Mouse (Mus musculus) brain, embryonic 14.5 days (tissue): ENCODE measurements at regions not wholly inside any gene's neighbourhood (a gene's known extent, or its start where the extent isn't known, plus 50 kb on each side); places are given as distances from the start of the nearest gene placed in this dataset.

ENCODE experiments used
- CTCF ChIP-seq: fragments of 200-500 bp; IDR thresholded peaks from 2 replicates; pipeline ENCODE4 v1.5.1; 2012; ENCODE audit warnings: inconsistent platforms, mild to moderate bottlenecking, moderate library complexity, borderline replicate concordance; ENCODE audit not compliant: insufficient read depth, insufficient read length; ENCODE audit errors: extremely low read depth
- POLR2A ChIP-seq: fragments of 200-500 bp; IDR thresholded peaks from 2 replicates; pipeline ENCODE4 v1.6.1; 2012; ENCODE audit warnings: mild to moderate bottlenecking, inconsistent platforms, borderline replicate concordance; ENCODE audit not compliant: poor library complexity, insufficient read depth, insufficient read length, severe bottlenecking; ENCODE audit errors: extremely low read depth

- TF ChIP-seq CTCF (no peak), POLR2A (no peak)
These were observed 418.1 kb downstream of the Lmo4 start for GRCm38 (mm10) chr3:143786889-143787288.
